Mouse (Mus musculus) heart, postnatal 10 days (tissue): ENCODE results near the gene Sart1. TPM values are rescaled to one million over a fixed set of nuclear protein-coding genes. Genes with fewer than 3 reads are reported as not detected.
"Not testable (repeated sequence)": the region's sequence is repeated elsewhere in the genome, so short reads cannot be mapped to it uniquely, and the experiment has no call there.

Source experiments
- DNase-seq, 2 experiments: peaks; one replicate each; pipeline ENCODE4 v3.0.0; 2021
- intact Hi-C: fragments of 180-260 bp; cut with DNase I; formaldehyde crosslinking; loops from one replicate; pipeline ENCODE4 v1.15.1; 2025
- total RNA-seq, 2 experiments: library from RNA; stranded (reverse); gene quantifications; 2 replicates each; pipeline ENCODE4 v1.2.3; 2021

The Sart1 gene
- total RNA-seq, 2 experiments from 2014 or later: 47.7 to 50.7 TPM

GRCm38 (mm10) chr19:5383326-5383725 is 5.2 kb downstream of the Sart1 start:
- intact Hi-C loops: no loop called here
- no peak for DNase-seq

DNA sequence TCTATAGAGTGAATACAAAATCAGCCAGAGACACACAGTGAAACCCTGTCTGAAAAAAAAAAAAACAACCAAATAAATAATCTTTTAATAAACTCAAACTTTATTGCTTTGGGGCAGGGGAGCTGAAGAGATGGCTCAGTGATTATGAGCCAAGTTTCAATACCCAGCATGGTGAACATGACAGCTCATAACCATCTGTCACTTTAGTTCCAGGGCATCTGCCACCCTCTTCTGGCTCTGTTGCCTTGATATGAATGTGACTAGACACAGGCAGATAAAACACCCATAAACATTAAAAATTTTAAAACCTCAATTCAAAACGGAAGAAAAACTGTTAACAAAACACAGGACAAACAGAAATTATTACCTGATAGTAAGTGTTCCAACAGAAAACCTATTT is 11.1 kb downstream of the Sart1 start:
- DNase-seq: no peak
- intact Hi-C loops: no loop called here

DNA sequence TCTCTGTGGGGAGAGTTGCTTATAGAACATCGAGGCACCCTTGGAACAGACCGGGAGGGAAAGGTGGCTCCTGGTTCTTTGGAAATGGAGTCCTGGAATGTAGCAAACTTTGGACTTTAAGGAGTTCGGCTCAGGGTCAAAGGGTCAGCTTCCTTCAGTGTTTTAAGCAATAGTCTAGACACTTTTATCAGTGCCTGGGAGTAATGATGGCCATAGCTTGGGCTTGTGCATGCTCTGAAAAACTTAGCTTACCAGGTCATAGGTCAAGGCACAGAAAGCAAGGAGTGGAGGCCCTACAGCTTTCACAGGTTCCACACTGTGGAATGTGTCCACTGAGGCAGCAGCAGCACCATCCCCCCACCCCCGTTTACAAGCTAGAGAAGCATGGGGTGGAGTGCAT is 13.8 kb downstream of the Sart1 start:
- intact Hi-C loops: no loop called here
- no peak for DNase-seq

DNA sequence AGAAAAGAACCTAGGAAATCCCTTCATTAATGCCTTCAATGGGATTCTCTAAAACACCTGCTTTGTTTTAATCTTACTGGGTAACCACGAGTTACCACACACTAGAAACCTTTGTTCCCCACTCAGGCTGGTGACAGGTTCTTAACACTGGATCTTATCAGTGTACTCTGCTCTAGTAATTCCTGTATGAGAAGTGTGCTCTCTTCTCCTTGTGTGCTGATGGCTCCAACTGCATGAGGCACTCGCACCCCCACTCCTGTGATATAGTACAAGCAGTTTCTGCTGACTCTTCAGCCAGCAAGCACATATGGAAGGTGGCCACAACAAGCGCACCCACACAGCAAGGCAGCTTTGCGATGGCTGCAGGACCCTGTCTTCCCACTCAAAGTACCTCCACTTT is 14.3 kb downstream of the Sart1 start:
- DNase-seq: no peak
- intact Hi-C loops: no loop called here

GRCm38 (mm10) chr19:5372724-5373123 is 15.8 kb downstream of the Sart1 start:
- no peak for DNase-seq
- intact Hi-C loops: no loop called here

- DNase-seq: no peak
- intact Hi-C loops: no loop called here
Observed at GRCm38 (mm10) chr19:5370932-5371331, 17.6 kb downstream of the Sart1 start.

DNA sequence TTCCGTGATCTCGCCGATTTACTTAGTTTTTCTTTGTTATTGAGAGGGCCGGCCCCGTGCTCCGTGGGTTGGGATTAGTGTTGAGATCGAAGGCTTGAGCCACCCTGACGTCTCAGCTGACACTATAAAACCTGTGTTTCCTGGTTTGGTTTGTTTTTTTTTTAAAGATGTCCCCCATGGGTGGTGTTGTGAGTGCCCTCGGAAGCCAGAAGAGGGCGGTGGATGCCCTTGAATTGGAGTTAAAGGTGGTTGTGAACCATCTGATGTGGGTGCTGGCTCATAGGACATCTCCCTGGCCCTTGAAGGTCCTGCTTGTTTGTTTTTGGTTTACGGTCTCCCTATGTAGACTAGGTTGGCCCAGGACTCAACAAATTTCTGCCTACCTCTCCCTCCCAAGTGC is 21.0 kb downstream of the Sart1 start:
- DNase-seq: no peak
- intact Hi-C loops: loop anchor here (2.0 to 5.0 kb wide), 2 partner anchors 61 to 120 kb away; partner anchors contain the start of gene Mus81

DNA sequence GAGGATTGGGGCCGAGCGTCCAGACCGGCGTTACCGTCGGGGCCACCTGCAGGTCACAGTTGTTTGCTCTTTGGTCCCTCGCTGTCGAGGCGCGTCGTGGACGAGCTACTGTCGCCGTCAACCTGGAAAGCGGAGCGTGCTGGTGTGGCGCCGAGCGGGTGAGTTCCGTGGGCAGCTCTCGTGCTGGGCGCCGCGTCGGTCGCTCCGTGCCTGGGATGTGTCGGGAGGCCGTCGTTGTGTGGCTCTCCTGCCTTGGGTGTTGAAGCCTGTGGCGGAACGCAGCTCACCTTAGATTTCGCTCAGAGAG is 21.5 kb downstream of the Sart1 start, which contains the start of gene Banf1:
TSS of gene Banf1 (minus strand) at position 116 of the 307 bp plus-strand sequence.
- DNase-seq: no peak
- intact Hi-C loops: loop anchor here (2.0 to 5.0 kb wide), 2 partner anchors 62 to 120 kb away; partner anchors contain the start of gene Mus81

DNA sequence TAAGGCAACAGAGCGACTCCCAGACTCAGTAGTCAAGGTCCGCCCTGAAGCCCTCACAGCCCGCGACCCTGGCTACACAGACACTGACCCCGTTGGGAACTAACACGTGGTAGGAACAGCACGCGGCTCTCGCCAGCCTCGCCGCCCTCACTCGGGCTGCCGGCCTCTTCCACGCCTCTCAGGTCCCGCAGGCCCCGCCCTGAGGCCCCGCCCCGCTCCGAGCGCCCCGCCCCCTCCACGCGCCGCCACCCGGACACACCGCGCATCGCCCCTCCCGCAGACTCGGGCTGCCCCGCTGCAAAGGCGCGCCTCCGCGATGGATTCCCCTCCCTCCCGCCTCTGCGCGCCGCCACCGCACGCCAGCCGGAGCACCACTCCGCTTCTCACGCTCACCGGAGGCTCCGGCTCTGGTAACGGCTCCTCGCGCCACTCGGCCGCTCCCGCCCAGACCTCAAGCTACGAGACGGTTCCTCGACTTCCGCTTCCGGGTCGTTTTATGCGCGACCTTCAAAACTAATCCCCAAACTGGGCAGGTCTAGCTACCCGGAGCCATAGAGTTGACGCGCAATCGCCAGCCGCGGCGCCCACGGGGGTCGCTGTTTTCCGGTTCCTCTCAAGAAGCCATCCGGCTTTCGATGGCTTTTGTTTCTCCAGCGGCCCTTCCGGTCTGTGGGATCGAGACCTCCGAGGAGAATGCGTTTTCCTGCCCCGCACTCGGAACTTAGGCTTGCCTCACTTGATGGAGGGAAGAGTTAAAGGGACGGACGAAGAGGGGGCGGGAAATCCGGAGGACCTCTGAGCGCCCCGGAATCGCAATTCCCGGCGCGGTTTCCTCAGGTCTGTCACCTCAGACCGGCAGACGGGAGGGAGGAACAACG is 22.1 kb downstream of the Sart1 start, which contains the start of gene Eif1ad:
TSS of gene Eif1ad (plus strand) at position 567 of the 878 bp plus-strand sequence.
- DNase-seq: peak; percentile 97 to 98
- intact Hi-C loops: loop anchor here (1.0 to 5.0 kb wide), 3 partner anchors 22 to 121 kb away; partner anchors contain the start of genes Mus81 and Sart1

GRCm38 (mm10) chr19:5365751-5366150 is 22.8 kb downstream of the Sart1 start:
- intact Hi-C loops: loop anchor here (1.0 to 5.0 kb wide), 3 partner anchors 23 to 122 kb away; partner anchors contain the start of genes Mus81 and Sart1
- DNase-seq: no peak

GRCm38 (mm10) chr19:5364124-5364523 is 24.4 kb downstream of the Sart1 start:
- intact Hi-C loops: no loop called here
- DNase-seq: no peak

DNA sequence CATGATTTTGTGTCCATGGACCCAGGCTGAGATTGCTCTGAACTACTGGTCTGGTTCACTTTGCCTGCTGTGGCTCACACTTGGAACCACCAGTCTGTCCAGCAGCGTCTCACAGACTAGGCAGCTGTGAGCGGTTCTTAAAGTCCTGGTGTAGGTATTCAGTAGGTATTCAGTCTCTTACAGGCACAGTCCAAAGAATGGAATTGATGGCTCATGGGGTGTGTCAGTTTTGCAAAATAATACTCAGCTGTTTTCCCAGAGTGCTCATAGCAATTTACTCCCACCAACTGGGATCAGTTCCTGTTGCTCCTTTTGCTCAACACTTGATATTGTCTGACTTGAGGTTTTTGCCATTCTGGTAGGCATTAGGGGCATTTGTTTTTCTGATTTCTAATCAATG is 26.3 kb downstream of the Sart1 start:
- intact Hi-C loops: no loop called here
- DNase-seq: no peak

- no peak for DNase-seq
Observed at GRCm38 (mm10) chr19:5356080-5356479, 32.4 kb downstream of the Sart1 start.

GRCm38 (mm10) chr19:5353609-5354008 is 34.9 kb downstream of the Sart1 start:
- intact Hi-C loops: no loop called here
- DNase-seq: no peak

More at GRCm38 (mm10) chr19:5356080-5356479, 32.4 kb downstream of the Sart1 start:
- intact Hi-C loops: no loop called here

DNA sequence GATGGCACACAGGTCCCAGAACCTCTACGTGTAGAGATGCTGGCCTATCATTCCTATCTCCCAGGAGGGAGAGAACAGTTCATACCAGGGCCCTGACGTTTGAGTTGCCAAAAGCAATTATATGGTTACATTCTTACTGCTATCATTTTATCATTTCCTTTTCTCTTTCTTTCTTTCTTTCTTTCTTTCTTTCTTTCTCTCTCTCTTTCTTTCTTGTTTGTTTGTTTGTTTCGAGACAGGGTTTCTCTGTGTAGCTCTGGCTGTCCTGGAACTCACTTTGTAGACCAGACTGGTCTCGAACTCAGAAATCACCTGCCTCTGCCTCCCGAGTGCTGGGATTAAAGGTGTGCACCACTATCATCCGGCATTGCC is 39.0 kb downstream of the Sart1 start, which contains the start of gene Cst6:
TSS of gene Cst6 (minus strand) at position 73 of the 372 bp plus-strand sequence.
- not testable (repeated sequence) for DNase-seq
- intact Hi-C loops: loop anchor here (5.0 kb wide), 1 partner anchor 157 kb away; no protein-coding TSS in a partner anchor

- intact Hi-C loops: loop anchor here (1.0 to 5.0 kb wide), 3 partner anchors 11 to 157 kb away; no protein-coding TSS in a partner anchor
- peak; percentile 35 to 46 for DNase-seq
Observed at GRCm38 (mm10) chr19:5348526-5349501, 39.7 kb downstream of the Sart1 start.

GRCm38 (mm10) chr19:5348064-5348463 is 40.4 kb downstream of the Sart1 start:
- no peak for DNase-seq
- intact Hi-C loops: loop anchor here (1.0 to 5.0 kb wide), 3 partner anchors 10 to 156 kb away; no protein-coding TSS in a partner anchor

GRCm38 (mm10) chr19:5345297-5346131 is 43.0 kb downstream of the Sart1 start:
- peak; percentile 72 to 78 for DNase-seq
- intact Hi-C loops: loop anchor here (2.0 to 5.0 kb wide), 2 partner anchors 49 to 153 kb away; no protein-coding TSS in a partner anchor

GRCm38 (mm10) chr19:5341360-5341759 is 47.1 kb downstream of the Sart1 start:
- DNase-seq: peak; percentile 25 to 43
- intact Hi-C loops: no loop called here
